Mouse (Mus musculus): Measurements from ENCODE around the gene Ptov1.

GRCm38 (mm10) chr7:44839491-44840191, 29.9 kb downstream of the Ptov1 start:
- TF ChIP-seq CTCF (IDR thresholded peaks at IDR 0.05) (no peak), EP300 (IDR thresholded peaks at IDR 0.05; ENCODE audit: insufficient read depth, low read depth, low read length) (no peak), POLR2A (IDR thresholded peaks at IDR 0.05; ENCODE audit: insufficient read depth, low read depth, low read length) (no peak)

All from heart, adult 2 months (tissue).